Mouse (Mus musculus) myocyte (in vitro differentiated cells): ENCODE measurements at regions not wholly inside any gene's neighbourhood (a gene's known extent, or its start where the extent isn't known, plus 50 kb on each side); places are given as distances from the start of the nearest gene placed in this dataset.

Experiments
- E2F4 ChIP-seq: IDR thresholded peaks from one replicate; pipeline ENCODE4 v1.6.1; 2011; ENCODE audit warnings: mild to moderate bottlenecking, control low read depth, moderate library complexity; ENCODE audit not compliant: insufficient read depth
- MAX ChIP-seq: IDR thresholded peaks from one replicate; pipeline ENCODE4 v1.6.1; 2011; ENCODE audit warnings: low read depth, mild to moderate bottlenecking, control low read depth
- MYOD1 ChIP-seq, 3 experiments: IDR thresholded peaks; one replicate each; pipeline ENCODE4 v1.6.1; 2011; ENCODE audit warnings: control low read depth in 2 of 3, low read depth in 2 of 3, mild to moderate bottlenecking in 2 of 3, moderate library complexity in 1 of 3; ENCODE audit not compliant: insufficient read length in 2 of 3, control insufficient read depth in 1 of 3
- MYOG ChIP-seq, 3 experiments: IDR thresholded peaks; one replicate each; pipeline ENCODE4 v1.6.1; 2011; ENCODE audit warnings: control low read depth in 2 of 3, low read depth in 2 of 3, mild to moderate bottlenecking in 2 of 3; ENCODE audit not compliant: insufficient read length in 2 of 3, control insufficient read depth in 1 of 3, insufficient read depth in 1 of 3
- POLR2A ChIP-seq: IDR thresholded peaks from one replicate; pipeline ENCODE4 v1.6.1; 2011; ENCODE audit warnings: low read depth, mild to moderate bottlenecking, control low read depth, moderate library complexity; ENCODE audit not compliant: insufficient read length
- POLR2AphosphoS2 ChIP-seq: IDR thresholded peaks from one replicate; pipeline ENCODE4 v1.6.1; 2011; ENCODE audit warnings: low read depth, control low read depth; ENCODE audit not compliant: insufficient read length
- SRF ChIP-seq: IDR thresholded peaks from one replicate; pipeline ENCODE4 v1.6.1; 2011; ENCODE audit warnings: low read depth; ENCODE audit not compliant: control insufficient read depth, insufficient read length
- TCF12 ChIP-seq: IDR thresholded peaks from one replicate; pipeline ENCODE4 v1.6.1; 2011; ENCODE audit warnings: mild to moderate bottlenecking, control low read depth; ENCODE audit not compliant: poor library complexity, insufficient read depth, severe bottlenecking
- TCF3 ChIP-seq: IDR thresholded peaks from one replicate; pipeline ENCODE4 v1.6.1; 2011; ENCODE audit warnings: low read depth, control low read depth; ENCODE audit not compliant: insufficient read length
- USF1 ChIP-seq: IDR thresholded peaks from one replicate; pipeline ENCODE4 v1.6.1; 2011; ENCODE audit warnings: low read depth, mild to moderate bottlenecking, control low read depth, moderate library complexity

DNA sequence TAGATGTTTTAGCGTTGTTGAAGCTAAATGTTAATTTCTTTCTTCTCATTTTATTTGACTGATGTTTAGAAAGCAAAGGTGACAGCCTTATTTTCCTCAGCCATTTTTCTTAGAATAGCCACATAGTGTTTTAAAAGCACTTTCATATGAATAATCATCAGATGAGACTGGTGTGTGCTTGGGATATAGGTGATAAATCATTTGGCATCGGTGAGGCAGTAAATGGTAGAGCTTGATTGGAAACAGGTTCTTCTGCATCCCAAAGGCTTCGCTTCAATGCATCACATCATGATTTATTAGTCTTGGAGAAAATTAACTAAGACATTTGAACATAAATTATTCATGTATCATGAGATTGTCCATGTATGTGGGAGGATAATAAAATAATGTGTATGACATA is 273.8 kb upstream of the Vwc2 start:
- no peak for TF ChIP-seq POLR2A
- no peak for TF ChIP-seq E2F4
- no peak for TF ChIP-seq POLR2AphosphoS2
- no peak for TF ChIP-seq MYOD1 (IDR thresholded peaks at IDR 0.05; ENCODE audit: control insufficient read depth in 1 of 3, insufficient read length in 2 of 3, low read depth in 2 of 3)
- no peak for TF ChIP-seq USF1
- TF ChIP-seq TCF12 = no peak
- no peak for TF ChIP-seq MAX
- TF ChIP-seq MYOG (IDR thresholded peaks at IDR 0.05; ENCODE audit: control insufficient read depth in 1 of 3, insufficient read depth in 1 of 3, insufficient read length in 2 of 3, low read depth in 2 of 3) = no peak
- TF ChIP-seq SRF = no peak
- no peak for TF ChIP-seq TCF3
